Mouse (Mus musculus): ENCODE measurements around the gene Dscaml1. TPM values are rescaled to one million over a fixed set of nuclear protein-coding genes. Genes with fewer than 3 reads are reported as not detected.

Gene Dscaml1
- polyA plus RNA-seq, 1 experiment from 2014 or later = 0.27 TPM

- Histone ChIP-seq H3K4me3 (no peak overlapping the region), H3K9me3 (no peaks in the 10 kb centered on the region), H3K4me2 (no peak overlapping the region), H3K27ac (no peak overlapping the region), H3K36me3 (no peaks in the 10 kb centered on the region), H3K9ac (no peak overlapping the region), H3K4me1 (no peaks in the 10 kb centered on the region), H3K27me3 (no peaks in the 10 kb centered on the region)
- 52% methylated on average over 3 of the region's 3 CpGs for WGBS
- ATAC-seq (ENCODE audit: borderline replicate concordance, extremely low read depth, low FRiP score, low TSS enrichment) = no peak
Measured at GRCm38 (mm10) chr9:45660191-45660590, 233.8 kb downstream of the Dscaml1 start.

- ATAC-seq (ENCODE audit: borderline replicate concordance, extremely low read depth, low FRiP score, low TSS enrichment) = no peak
- Histone ChIP-seq H3K36me3 (no peaks in the 10 kb centered on the region), H3K27ac (no peak overlapping the region), H3K4me2 (no peak overlapping the region), H3K9me3 (no peaks in the 10 kb centered on the region), H3K9ac (no peak overlapping the region), H3K4me3 (no peak overlapping the region), H3K4me1 (no peaks in the 10 kb centered on the region), H3K27me3 (no peaks in the 10 kb centered on the region)
- 68% methylated on average over 5 of the region's 5 CpGs for WGBS
Measured at GRCm38 (mm10) chr9:45662471-45662870, 236.0 kb downstream of the Dscaml1 start.

GRCm38 (mm10) chr9:45663386-45664315, 237.2 kb downstream of the Dscaml1 start:
- Histone ChIP-seq H3K9me3 (no peaks in the 10 kb centered on the region), H3K27ac (no peak overlapping the region), H3K36me3 (no peaks in the 10 kb centered on the region), H3K4me3 (no peak overlapping the region), H3K4me2 (no peak overlapping the region), H3K27me3 (no peaks in the 10 kb centered on the region), H3K4me1 (no peaks in the 10 kb centered on the region), H3K9ac (no peak overlapping the region)
- ATAC-seq (ENCODE audit: borderline replicate concordance, extremely low read depth, low FRiP score, low TSS enrichment) = no peak
- WGBS = 60% methylated on average over 16 of the region's 16 CpGs

GRCm38 (mm10) chr9:45664326-45664725, 237.9 kb downstream of the Dscaml1 start:
- H3K9me3 ChIP-seq = no peaks in the 10 kb centered on the region
- 62% methylated on average over 6 of the region's 6 CpGs for WGBS
- ATAC-seq (ENCODE audit: borderline replicate concordance, extremely low read depth, low FRiP score, low TSS enrichment) = no peak
- H3K4me1 ChIP-seq = no peaks in the 10 kb centered on the region
- no peak overlapping the region for H3K4me3 ChIP-seq
- no peak overlapping the region for H3K4me2 ChIP-seq
- H3K9ac ChIP-seq = no peak overlapping the region
- H3K27me3 ChIP-seq = no peaks in the 10 kb centered on the region
- H3K36me3 ChIP-seq = no peaks in the 10 kb centered on the region
- H3K27ac ChIP-seq = no peak overlapping the region

- Histone ChIP-seq H3K9me3 (no peaks in the 10 kb centered on the region), H3K4me3 (no peak overlapping the region), H3K9ac (no peak overlapping the region), H3K36me3 (no peaks in the 10 kb centered on the region), H3K27me3 (no peaks in the 10 kb centered on the region), H3K27ac (no peak overlapping the region), H3K4me2 (no peak overlapping the region), H3K4me1 (no peaks in the 10 kb centered on the region)
- WGBS = 46% methylated on average over 15 of the region's 15 CpGs
- ATAC-seq (ENCODE audit: borderline replicate concordance, extremely low read depth, low FRiP score, low TSS enrichment) = no peak
Measured at GRCm38 (mm10) chr9:45664871-45665394, 238.5 kb downstream of the Dscaml1 start.

- Histone ChIP-seq H3K4me2 (no peak overlapping the region), H3K36me3 (no peaks in the 10 kb centered on the region), H3K27me3 (no peaks in the 10 kb centered on the region), H3K4me1 (peaks cover 24% of the 10 kb centered on the region), H3K9ac (no peak overlapping the region), H3K9me3 (no peaks in the 10 kb centered on the region), H3K4me3 (no peak overlapping the region), H3K27ac (no peak overlapping the region)
- WGBS = 75% methylated on average over 9 of the region's 9 CpGs
- no peak for ATAC-seq (ENCODE audit: borderline replicate concordance, extremely low read depth, low FRiP score, low TSS enrichment)
Measured at GRCm38 (mm10) chr9:45675931-45676330, 249.5 kb downstream of the Dscaml1 start.

GRCm38 (mm10) chr9:45676578-45676977, 250.2 kb downstream of the Dscaml1 start:
- Histone ChIP-seq H3K4me2 (no peak overlapping the region), H3K27ac (no peak overlapping the region), H3K4me1 (peaks cover 24% of the 10 kb centered on the region), H3K36me3 (no peaks in the 10 kb centered on the region), H3K9me3 (no peaks in the 10 kb centered on the region), H3K27me3 (no peaks in the 10 kb centered on the region), H3K9ac (no peak overlapping the region), H3K4me3 (no peak overlapping the region)
- ATAC-seq (ENCODE audit: borderline replicate concordance, extremely low read depth, low FRiP score, low TSS enrichment) = no peak
- whole genome bisulfite sequencing = 46% methylated on average over 8 of the region's 8 CpGs

- Histone ChIP-seq H3K9me3 (no peaks in the 10 kb centered on the region), H3K27me3 (no peaks in the 10 kb centered on the region), H3K4me1 (peaks cover 24% of the 10 kb centered on the region), H3K4me3 (no peak overlapping the region), H3K4me2 (peak overlapping the region; percentile 40), H3K27ac (peak overlapping the region; percentile 66), H3K9ac (no peak overlapping the region), H3K36me3 (no peaks in the 10 kb centered on the region)
- ATAC-seq (ENCODE audit: borderline replicate concordance, extremely low read depth, low FRiP score, low TSS enrichment) = peak; percentile 66
- 20% methylated on average over 12 of the region's 12 CpGs for WGBS
Measured at GRCm38 (mm10) chr9:45677236-45677781, 250.9 kb downstream of the Dscaml1 start.

GRCm38 (mm10) chr9:45677952-45678663, 251.7 kb downstream of the Dscaml1 start:
- Histone ChIP-seq H3K36me3 (no peaks in the 10 kb centered on the region), H3K4me1 (peaks cover 24% of the 10 kb centered on the region), H3K27me3 (no peaks in the 10 kb centered on the region), H3K4me3 (no peak overlapping the region), H3K9ac (no peak overlapping the region), H3K27ac (peak overlapping the region; percentile 67), H3K4me2 (peak overlapping the region; percentile 40; the same call in 1 of the 2 replicates), H3K9me3 (no peaks in the 10 kb centered on the region)
- peak; percentile 24; the same call in 1 of the 2 replicates for ATAC-seq (ENCODE audit: borderline replicate concordance, extremely low read depth, low FRiP score, low TSS enrichment)
- WGBS = 42% methylated on average over 8 of the region's 8 CpGs

- WGBS = 74% methylated on average over 4 of the region's 4 CpGs
- Histone ChIP-seq H3K4me2 (no peak overlapping the region), H3K9ac (no peak overlapping the region), H3K9me3 (no peaks in the 10 kb centered on the region), H3K27ac (0 out of 2 replicates have a peak overlapping the region, but pooled peaks have one; percentile 67), H3K27me3 (no peaks in the 10 kb centered on the region), H3K36me3 (no peaks in the 10 kb centered on the region), H3K4me1 (peaks cover 24% of the 10 kb centered on the region), H3K4me3 (no peak overlapping the region)
- no peak for ATAC-seq (ENCODE audit: borderline replicate concordance, extremely low read depth, low FRiP score, low TSS enrichment)
Measured at GRCm38 (mm10) chr9:45678664-45679026, 252.2 kb downstream of the Dscaml1 start.

GRCm38 (mm10) chr9:45682461-45682998, 256.1 kb downstream of the Dscaml1 start:
- no peak overlapping the region for H3K4me3 ChIP-seq
- 44% methylated on average over 11 of the region's 11 CpGs for WGBS
- H3K27ac ChIP-seq = no peak overlapping the region
- no peak for ATAC-seq (ENCODE audit: borderline replicate concordance, extremely low read depth, low FRiP score, low TSS enrichment)
- peaks cover 14% of the 10 kb centered on the region for H3K4me1 ChIP-seq
- no peak overlapping the region for H3K9ac ChIP-seq
- H3K36me3 ChIP-seq = no peaks in the 10 kb centered on the region
- H3K27me3 ChIP-seq = no peaks in the 10 kb centered on the region
- no peak overlapping the region for H3K4me2 ChIP-seq
- no peaks in the 10 kb centered on the region for H3K9me3 ChIP-seq

All from lung, embryonic 15.5 days (tissue).